Mouse (Mus musculus) MEL (cell line): Measurements from ENCODE around the gene Serinc5.

Experiments used
- CHD1 ChIP-seq: IDR thresholded peaks from 2 replicates; pipeline ENCODE4 v1.6.1; 2012; ENCODE audit warnings: low read depth, mild to moderate bottlenecking, inconsistent platforms, low read length, improper control_type of control experiment
- CHD2 ChIP-seq: IDR thresholded peaks from 2 replicates; pipeline ENCODE4 v1.6.1; 2011; ENCODE audit warnings: low read length, improper control_type of control experiment
- CTCF ChIP-seq, 3 experiments: IDR thresholded peaks in 2 of 3; conservative IDR thresholded peaks in 1 of 3; 2 replicates each; pipeline ENCODE4 v1.5.1; 2011 to 2012; ENCODE audit warnings: low read length in 3 of 3, low read depth in 2 of 3, mild to moderate bottlenecking in 2 of 3, improper control_type of control experiment in 1 of 3, inconsistent platforms in 1 of 3, mixed read lengths in 1 of 3, moderate library complexity in 1 of 3; ENCODE audit not compliant: control insufficient read depth in 1 of 3, insufficient read depth in 1 of 3, poor library complexity in 1 of 3, severe bottlenecking in 1 of 3
- EP300 ChIP-seq, 2 experiments: IDR thresholded peaks; 2 replicates each; pipeline ENCODE4 v1.6.1; 2011; ENCODE audit warnings: improper control_type of control experiment in 2 of 2, low read length in 2 of 2, low read depth in 1 of 2, mild to moderate bottlenecking in 1 of 2
- GABPA ChIP-seq: IDR thresholded peaks from 2 replicates; pipeline ENCODE4 v1.6.1; 2012; ENCODE audit warnings: low read depth, mild to moderate bottlenecking, inconsistent platforms, low read length, improper control_type of control experiment, moderate library complexity
- GATA1 ChIP-seq: IDR thresholded peaks from 2 replicates; pipeline ENCODE4 v1.6.1; 2011; ENCODE audit warnings: low read depth, low read length, improper control_type of control experiment
- KAT2A ChIP-seq: conservative IDR thresholded peaks from 2 replicates; pipeline ENCODE4 v1.6.1; 2012; ENCODE audit warnings: low read depth, low read length, improper control_type of control experiment, inconsistent platforms
- MAZ ChIP-seq: IDR thresholded peaks from 2 replicates; pipeline ENCODE4 v1.6.1; 2012; ENCODE audit warnings: low read depth, mild to moderate bottlenecking, inconsistent platforms, low read length, improper control_type of control experiment
- RAD21 ChIP-seq: IDR thresholded peaks from 2 replicates; pipeline ENCODE4 v1.6.1; 2011; ENCODE audit warnings: mild to moderate bottlenecking, low read depth, low read length, improper control_type of control experiment
- SMC3 ChIP-seq: IDR thresholded peaks from 2 replicates; pipeline ENCODE4 v1.6.1; 2011; ENCODE audit warnings: low read depth, low read length, improper control_type of control experiment
- ZNF384 ChIP-seq: IDR thresholded peaks from 2 replicates; pipeline ENCODE4 v1.6.1; 2012; ENCODE audit warnings: low read depth, mild to moderate bottlenecking, inconsistent platforms, low read length, improper control_type of control experiment

DNA sequence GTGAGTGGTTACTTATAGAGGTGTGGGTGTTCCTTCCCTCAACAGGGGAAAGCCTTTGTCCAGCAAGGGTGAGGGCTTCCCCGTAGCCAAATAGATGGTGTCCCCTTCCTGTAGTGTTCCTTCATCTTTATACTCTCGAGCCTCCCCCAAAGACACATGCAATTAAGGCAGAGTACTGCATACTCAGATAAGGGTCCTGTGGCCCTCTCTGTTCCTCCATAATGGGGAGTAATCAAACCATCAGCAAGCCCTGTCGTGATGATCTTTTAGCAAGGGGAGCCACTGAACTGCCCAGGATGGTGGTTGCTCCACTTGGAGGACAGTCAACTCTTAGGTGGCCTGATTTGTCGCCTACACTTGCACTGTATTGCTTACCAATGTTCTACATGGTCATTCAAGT is 101.7 kb downstream of the Serinc5 start:
- TF ChIP-seq CHD1 (no peak), ZNF384 (no peak), RAD21 (no peak), GATA1 (no peak), EP300 (IDR thresholded peaks at IDR 0.05; ENCODE audit: low read depth in 1 of 2, low read length in 2 of 2) (no peak), SMC3 (no peak), GABPA (no peak), KAT2A (no peak), CTCF (IDR thresholded peaks at IDR 0.05 in 2 of 3, conservative IDR thresholded peaks at IDR 0.05 in 1 of 3; ENCODE audit: control insufficient read depth in 1 of 3, insufficient read depth in 1 of 3, low read depth in 2 of 3, low read length in 3 of 3, poor library complexity in 1 of 3, severe bottlenecking in 1 of 3) (no peak), CHD2 (no peak), MAZ (no peak)
